Mouse (Mus musculus): ENCODE results near the gene Knl1.
A peak's percentile ranks its signal among the peaks of the same experiment; 100 is the strongest.

Knl1 gene

GRCm38 (mm10) chr2:119035397-119035745 lies 11.5 kb upstream of the Knl1 start:
- no peak for DNase-seq (ENCODE audit: low spot score)

- DNase-seq (ENCODE audit: low spot score), result no peak
Measured at GRCm38 (mm10) chr2:119040882-119041281, 6.0 kb upstream of the Knl1 start.

GRCm38 (mm10) chr2:119045163-119045562 lies 1.8 kb upstream of the Knl1 start:
- no peak for DNase-seq (ENCODE audit: low spot score)

- no peak for DNase-seq (ENCODE audit: low spot score)
Measured at GRCm38 (mm10) chr2:119047849-119048248, 930 bp downstream of the Knl1 start.

- no peak for DNase-seq (ENCODE audit: low spot score)
Measured at GRCm38 (mm10) chr2:119050132-119050650, 3.3 kb downstream of the Knl1 start.

- DNase-seq (ENCODE audit: low spot score), result no peak
Measured at GRCm38 (mm10) chr2:119060139-119060538, 13.2 kb downstream of the Knl1 start.

- DNase-seq (ENCODE audit: low spot score), result no peak
Measured at GRCm38 (mm10) chr2:119072397-119072796, 25.5 kb downstream of the Knl1 start.

- DNase-seq (ENCODE audit: low spot score), result no peak
Measured at GRCm38 (mm10) chr2:119086156-119086555, 39.2 kb downstream of the Knl1 start.

GRCm38 (mm10) chr2:119101552-119101951 lies 54.6 kb downstream of the Knl1 start:
- no peak for DNase-seq (ENCODE audit: low spot score)

- no peak for DNase-seq (ENCODE audit: low spot score)
Measured at GRCm38 (mm10) chr2:119106583-119106982, 59.7 kb downstream of the Knl1 start.

GRCm38 (mm10) chr2:119108554-119108953 lies 61.6 kb downstream of the Knl1 start:
- no peak for DNase-seq (ENCODE audit: low spot score)

- DNase-seq (ENCODE audit: low spot score), result no peak
Measured at GRCm38 (mm10) chr2:119111060-119111459, 64.1 kb downstream of the Knl1 start.

GRCm38 (mm10) chr2:119112438-119113112 lies 65.7 kb downstream of the Knl1 start, which contains the start of gene Rad51:
Gene Rad51 (plus strand): TSS chr2:119112793.
- DNase-seq (ENCODE audit: low spot score), result peak; percentile 68

- DNase-seq (ENCODE audit: low spot score), result no peak
Measured at GRCm38 (mm10) chr2:119113121-119113925, 66.4 kb downstream of the Knl1 start.

- DNase-seq (ENCODE audit: low spot score), result no peak
Measured at GRCm38 (mm10) chr2:119136346-119136898, 89.5 kb downstream of the Knl1 start.

GRCm38 (mm10) chr2:119145199-119145598 lies 98.3 kb downstream of the Knl1 start:
- no peak for DNase-seq (ENCODE audit: low spot score)

GRCm38 (mm10) chr2:119146435-119146834 lies 99.5 kb downstream of the Knl1 start:
- no peak for DNase-seq (ENCODE audit: low spot score)

- DNase-seq (ENCODE audit: low spot score), result no peak
Measured at GRCm38 (mm10) chr2:119147160-119147678, 100.3 kb downstream of the Knl1 start.

- DNase-seq (ENCODE audit: low spot score), result no peak
Measured at GRCm38 (mm10) chr2:119147775-119148174, 100.9 kb downstream of the Knl1 start.

- DNase-seq (ENCODE audit: low spot score), result no peak
Measured at GRCm38 (mm10) chr2:119152255-119152654, 105.3 kb downstream of the Knl1 start.

- no peak for DNase-seq (ENCODE audit: low spot score)
Measured at GRCm38 (mm10) chr2:119154683-119155082, 107.8 kb downstream of the Knl1 start.

All from ovary, postnatal 10 days (tissue).